Mouse (Mus musculus): ENCODE results near the gene Cfhr2. TPM values are rescaled to one million over a fixed set of nuclear protein-coding genes. Genes with fewer than 3 reads are reported as not detected.
"Not testable (repeated sequence)": the region's sequence is repeated elsewhere in the genome, so short reads cannot be mapped to it uniquely, and the experiment has no call there.

The Cfhr2 gene
- not detected in 2 replicates for polyA plus RNA-seq (2016; fragmentation: Nextera tagmentation; extraction: Ambion mirVana)

- no peaks in the 10 kb centered on the region for H3K4me1 ChIP-seq
- H3K4me3 ChIP-seq: no peak within 1 kb of the TSS
- H3K9me3 ChIP-seq (replicated peaks): no peaks in the 10 kb centered on the region
- no peak within 1 kb of the TSS for H3K27ac ChIP-seq (replicated peaks)
- H3K36me3 ChIP-seq: no peaks in the 10 kb centered on the region
- H3K27me3 ChIP-seq (ENCODE audit: low read depth, poor library complexity, severe bottlenecking): no peaks in the 10 kb centered on the region
- 94% methylated on average over 1 of the region's 1 CpGs for WGBS
- no peak for DNase-seq (ENCODE audit: low spot score)
These were observed at the start of gene Cfhr2 for GRCm38 (mm10) chr1:139858548-139858947. Cfhr2 (minus strand) TSS chr1:139858702.

GRCm38 (mm10) chr1:139863751-139864150 is 5.2 kb upstream of the Cfhr2 start:
- H3K4me1 ChIP-seq: no peaks in the 10 kb centered on the region
- H3K9me3 ChIP-seq (replicated peaks): no peaks in the 10 kb centered on the region
- H3K27ac ChIP-seq (replicated peaks): no peak overlapping the region
- no peaks in the 10 kb centered on the region for H3K36me3 ChIP-seq
- no peak for DNase-seq (ENCODE audit: low spot score)
- H3K27me3 ChIP-seq (ENCODE audit: low read depth, poor library complexity, severe bottlenecking): no peaks in the 10 kb centered on the region
- no peak overlapping the region for H3K4me3 ChIP-seq

- Histone ChIP-seq H3K4me1 (no peaks in the 10 kb centered on the region), H3K27ac (replicated peaks) (no peak overlapping the region), H3K9me3 (replicated peaks) (no peaks in the 10 kb centered on the region), H3K4me3 (no peak overlapping the region), H3K36me3 (no peaks in the 10 kb centered on the region), H3K27me3 (ENCODE audit: low read depth, poor library complexity, severe bottlenecking) (no peaks in the 10 kb centered on the region)
- DNase-seq (ENCODE audit: low spot score): no peak
These were observed 1.7 kb upstream of the Cfhr2 start for GRCm38 (mm10) chr1:139860176-139860575.

GRCm38 (mm10) chr1:139839699-139840098 is 18.8 kb downstream of the Cfhr2 start:
- DNase-seq (ENCODE audit: low spot score): no peak
- WGBS: 83% methylated on average over 7 of the region's 7 CpGs

GRCm38 (mm10) chr1:139839290-139839689 is 19.2 kb downstream of the Cfhr2 start:
- no peak for DNase-seq (ENCODE audit: low spot score)
- Histone ChIP-seq H3K36me3 (no peaks in the 10 kb centered on the region), H3K4me3 (no peak overlapping the region), H3K4me1 (no peaks in the 10 kb centered on the region), H3K27me3 (ENCODE audit: low read depth, poor library complexity, severe bottlenecking) (no peaks in the 10 kb centered on the region), H3K9me3 (replicated peaks) (no peaks in the 10 kb centered on the region), H3K27ac (replicated peaks) (no peak overlapping the region)
- WGBS: 81% methylated on average over 2 of the region's 2 CpGs

More at GRCm38 (mm10) chr1:139839699-139840098, 18.8 kb downstream of the Cfhr2 start:
- Histone ChIP-seq H3K36me3 (no peaks in the 10 kb centered on the region), H3K4me1 (no peaks in the 10 kb centered on the region), H3K4me3 (no peak overlapping the region), H3K9me3 (replicated peaks) (no peaks in the 10 kb centered on the region), H3K27me3 (ENCODE audit: low read depth, poor library complexity, severe bottlenecking) (no peaks in the 10 kb centered on the region), H3K27ac (replicated peaks) (no peak overlapping the region)

GRCm38 (mm10) chr1:139808594-139808993 is 49.9 kb downstream of the Cfhr2 start:
- H3K4me1 ChIP-seq: no peaks in the 10 kb centered on the region

GRCm38 (mm10) chr1:139781143-139781542 is 77.4 kb downstream of the Cfhr2 start, which contains the start of gene Gm4788:
Gm4788 (minus strand) TSS chr1:139781243.
- 98% methylated on average over 1 of the region's 1 CpGs for WGBS
- Histone ChIP-seq H3K36me3 (no peaks in the 10 kb centered on the region), H3K4me3 (no peak within 1 kb of the TSS), H3K27me3 (ENCODE audit: low read depth, poor library complexity, severe bottlenecking) (no peaks in the 10 kb centered on the region), H3K27ac (replicated peaks) (no peak within 1 kb of the TSS), H3K9me3 (replicated peaks) (no peaks in the 10 kb centered on the region), H3K4me1 (no peaks in the 10 kb centered on the region)
- DNase-seq (ENCODE audit: low spot score): no peak

More at GRCm38 (mm10) chr1:139808594-139808993, 49.9 kb downstream of the Cfhr2 start:
- no peaks in the 10 kb centered on the region for H3K36me3 ChIP-seq
- no peak for DNase-seq (ENCODE audit: low spot score)
- no peak overlapping the region for H3K27ac ChIP-seq (replicated peaks)
- no peaks in the 10 kb centered on the region for H3K9me3 ChIP-seq (replicated peaks)
- H3K27me3 ChIP-seq (ENCODE audit: low read depth, poor library complexity, severe bottlenecking): no peaks in the 10 kb centered on the region
- H3K4me3 ChIP-seq: no peak overlapping the region

GRCm38 (mm10) chr1:139769913-139770312 is 88.6 kb downstream of the Cfhr2 start:
- H3K9me3 ChIP-seq (replicated peaks); H3K27ac ChIP-seq (replicated peaks); H3K4me3 ChIP-seq; H3K4me1 ChIP-seq; H3K36me3 ChIP-seq; DNase-seq (ENCODE audit: low spot score); H3K27me3 ChIP-seq (ENCODE audit: low read depth, poor library complexity, severe bottlenecking): not testable (repeated sequence)
- 90% methylated on average over 3 of the region's 3 CpGs for WGBS

Other genes starting within 250 kb of the Cfhr2 start
- not detected in 2 replicates for gene Gm4788, start 77.5 kb downstream of the Cfhr2 start, polyA plus RNA-seq (2016; fragmentation: Nextera tagmentation; extraction: Ambion mirVana)